Mouse (Mus musculus) pancreas, adult 10 weeks (tissue): ENCODE results near the gene Crlf3. TPM values are rescaled to one million over a fixed set of nuclear protein-coding genes. Genes with fewer than 3 reads are reported as not detected.

Source experiments
- polyA plus RNA-seq: library from polyadenylated mRNA; stranded (reverse); fragments of 350-450 nt; fragmentation: Illumina TruSeq; extraction: RNeasy Lipid Tissue Mini Kit (QIAGEN cat#74804); gene quantifications from one replicate; pipeline ENCODE4 v1.2.3, GENCODE M21; 2015; ENCODE audit warnings: low read depth, low replicate concordance; ENCODE audit not compliant: insufficient read depth

Crlf3 gene
- polyA plus RNA-seq = 3.1 TPM

DNA sequence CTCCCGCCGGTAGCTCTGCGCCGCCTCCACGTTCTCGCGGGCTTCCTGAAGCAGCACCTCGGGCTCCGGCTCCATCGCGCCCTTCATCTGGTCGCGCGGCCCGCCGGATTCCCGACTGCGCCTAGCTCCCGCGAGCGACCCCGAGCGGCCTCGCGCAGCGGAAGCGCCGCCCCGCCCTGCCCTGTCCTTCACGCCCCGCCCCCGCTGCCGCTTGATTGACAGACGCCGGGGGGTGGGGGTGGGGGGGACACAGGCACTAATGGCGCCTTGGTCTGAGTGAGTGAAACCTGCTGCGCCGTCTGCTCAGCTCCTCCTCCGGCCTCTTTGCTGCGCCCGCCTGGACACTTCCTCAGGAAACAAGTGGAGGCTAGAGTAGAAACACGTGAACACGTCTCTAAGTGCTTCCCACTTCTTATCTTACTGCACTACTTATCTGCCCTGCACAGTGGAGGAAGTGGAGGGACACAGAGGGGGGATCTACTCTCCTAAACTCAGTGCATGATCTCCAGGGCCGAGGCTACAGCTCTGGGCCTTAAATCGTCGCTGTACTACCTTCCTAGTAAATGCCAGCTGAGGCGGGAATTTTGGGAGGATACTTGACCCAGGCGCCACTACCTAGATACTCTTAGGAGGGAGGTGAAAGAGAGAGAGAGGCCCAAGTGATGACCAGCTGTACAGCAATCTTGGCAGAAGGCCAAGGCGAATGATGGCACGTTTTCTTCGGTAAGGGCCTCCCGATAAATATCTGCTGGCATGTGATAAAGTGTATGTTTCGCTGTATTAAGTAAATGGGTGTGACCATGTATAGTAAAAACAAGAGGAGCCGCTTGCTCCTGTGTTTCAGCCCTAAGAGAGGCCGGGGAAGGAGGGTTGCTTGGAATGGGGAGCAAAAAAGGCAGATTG lies at the start of gene Crlf3:
Gene Crlf3, minus strand, starts transcription at position 166 of the 903 bp plus-strand sequence.

DNA sequence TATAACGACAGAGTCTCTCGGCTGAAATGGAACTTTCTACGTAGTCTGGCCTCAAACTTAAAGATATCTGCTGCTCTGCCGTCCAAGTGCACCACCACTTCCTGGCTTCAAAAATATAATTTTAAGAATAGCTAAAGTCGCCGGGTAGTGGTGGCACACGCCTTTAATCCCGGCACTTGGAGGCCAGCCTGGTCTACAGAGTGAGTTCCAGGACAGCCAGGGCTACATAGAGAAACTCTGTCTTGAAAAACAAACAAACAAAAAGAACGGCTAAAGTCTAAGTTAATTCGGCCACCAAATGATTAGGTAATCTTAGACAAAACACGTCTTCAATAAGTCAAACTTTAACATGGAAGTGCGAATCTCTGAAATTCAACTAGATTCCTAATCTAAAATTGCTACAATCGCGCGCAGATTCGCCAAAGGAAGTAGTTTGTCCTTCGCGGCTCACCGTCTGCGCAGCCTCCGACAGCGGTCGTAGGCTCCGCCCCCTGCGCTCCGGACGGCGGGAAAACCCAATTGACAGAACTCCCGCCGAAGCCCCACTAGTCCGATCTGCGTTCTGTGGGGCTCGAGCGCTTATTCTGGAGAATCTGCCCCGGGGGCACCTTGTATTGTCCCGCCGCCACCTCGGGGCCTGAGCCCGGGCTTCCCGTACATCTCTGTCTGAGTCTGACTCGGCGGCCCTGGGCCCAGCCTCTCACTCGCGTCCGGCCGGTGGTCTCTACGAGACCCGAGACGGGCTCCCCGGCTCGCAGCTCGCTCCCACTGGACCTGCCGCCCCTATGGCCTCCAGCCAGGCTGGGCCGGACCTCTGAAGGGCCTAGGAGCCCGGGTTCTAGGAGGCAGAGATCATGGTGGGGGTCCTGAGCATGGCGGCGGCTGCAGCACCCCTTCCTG lies 8.4 kb upstream of the Crlf3 start, which contains the start of gene Atad5:
Gene Atad5, plus strand, starts transcription at position 484 of the 900 bp plus-strand sequence.

Other genes starting within 250 kb of the Crlf3 start
- gene Utp6, start 118.6 kb downstream of the Crlf3 start, polyA plus RNA-seq = 4.6 TPM
- gene Suz12, start 87.9 kb downstream of the Crlf3 start, polyA plus RNA-seq = 6.1 TPM
- 0.24 TPM for gene Atad5, start 8.4 kb upstream of the Crlf3 start, polyA plus RNA-seq
- gene Tefm, start 61.2 kb upstream of the Crlf3 start, polyA plus RNA-seq = 4.9 TPM
- gene Adap2, start 73.1 kb upstream of the Crlf3 start, polyA plus RNA-seq = 3.8 TPM
- 3.4 TPM for gene Rnf135, start 102.9 kb upstream of the Crlf3 start, polyA plus RNA-seq
- gene Rhot1, start 128.0 kb upstream of the Crlf3 start, polyA plus RNA-seq = 13.5 TPM
- 1.5 TPM for gene Rhbdl3, start 219.9 kb upstream of the Crlf3 start, polyA plus RNA-seq